8 mouse cellular contexts compared by ENCODE assay signal in genomic region chr8:8984159-8984828, GRCm38 (mm10).
DNase-seq lines count a peak whose midpoint lies in the region; ATAC-seq and TF ChIP-seq lines count a peak whose summit lies in the region.
"Had no signal": no experiment of that assay in that cellular context is flagged by ENCODE, and none has a peak within 500 bp of the region (broad histone marks: within the 10 kb centered on the region; RNA-seq: fewer than 3 reads in every experiment).

No protein-coding gene starts in this region.

- peaks cover 4% of the 10 kb centered on the region; the same call in 1 of the 2 replicates for H3K4me1 ChIP-seq in lung, postnatal 0 days (ENCODE audit: insufficient read depth, low read depth, low read length)
- H3K4me1 ChIP-seq in lung, adult 2 months (ENCODE audit: control insufficient read depth, insufficient read depth, low read length) = no peaks in the 10 kb centered on the region
- peaks cover 12% of the 10 kb centered on the region for H3K4me1 ChIP-seq in forebrain, embryonic 12.5 days
- peaks cover 12% of the 10 kb centered on the region for H3K4me1 ChIP-seq in hindbrain, embryonic 15.5 days (replicated peaks)
- peaks cover 12% of the 10 kb centered on the region for H3K4me1 ChIP-seq in stomach, embryonic 14.5 days (ENCODE audit: control insufficient read depth, insufficient read depth, low read length)

- 0 out of 2 replicates have a peak overlapping the region, but pooled peaks have one; percentile 22 for H3K4me2 ChIP-seq in lung, postnatal 0 days (replicated peaks; ENCODE audit: low read depth, low read length)
- peak overlapping the region; percentile 34 for H3K4me2 ChIP-seq in forebrain, embryonic 12.5 days
- peak overlapping the region; percentile 29 for H3K4me2 ChIP-seq in hindbrain, embryonic 15.5 days
- H3K4me2 ChIP-seq in stomach, embryonic 14.5 days (replicated peaks; ENCODE audit: low read depth, low read length) = no peak overlapping the region

- H3K9ac ChIP-seq in lung, postnatal 0 days (replicated peaks; ENCODE audit: low read depth) = no peak overlapping the region
- H3K9ac ChIP-seq in forebrain, embryonic 12.5 days = no peak overlapping the region
- no peak overlapping the region for H3K9ac ChIP-seq in hindbrain, embryonic 15.5 days
- no peak overlapping the region for H3K9ac ChIP-seq in stomach, embryonic 14.5 days (replicated peaks; ENCODE audit: low read depth, low read length)

- H3K27me3 ChIP-seq in lung, postnatal 0 days (replicated peaks; ENCODE audit: insufficient read depth, low read length) = no peaks in the 10 kb centered on the region
- 0 out of 2 replicates have a peak, but pooled peaks cover 8% of the 10 kb centered on the region for H3K27me3 ChIP-seq in forebrain, embryonic 12.5 days
- no peaks in the 10 kb centered on the region for H3K27me3 ChIP-seq in hindbrain, embryonic 15.5 days
- H3K27me3 ChIP-seq in stomach, embryonic 14.5 days (ENCODE audit: control insufficient read depth, insufficient read depth, low read length) = no peaks in the 10 kb centered on the region
- H3K27me3 ChIP-seq: Patski had no signal

- no peak for TF ChIP-seq EP300 in lung, postnatal 0 days (IDR thresholded peaks at IDR 0.05)

- no peaks in the 10 kb centered on the region for H3K36me3 ChIP-seq in lung, postnatal 0 days (ENCODE audit: insufficient read depth, low read length)
- H3K36me3 ChIP-seq in forebrain, embryonic 12.5 days (replicated peaks) = no peaks in the 10 kb centered on the region
- no peaks in the 10 kb centered on the region for H3K36me3 ChIP-seq in hindbrain, embryonic 15.5 days
- no peaks in the 10 kb centered on the region for H3K36me3 ChIP-seq in stomach, embryonic 14.5 days (ENCODE audit: control insufficient read depth, insufficient read depth, low read length)

- H3K9me3 ChIP-seq in lung, postnatal 0 days (ENCODE audit: low read length) = no peaks in the 10 kb centered on the region
- H3K9me3 ChIP-seq in forebrain, embryonic 12.5 days = no peaks in the 10 kb centered on the region
- H3K9me3 ChIP-seq in hindbrain, embryonic 15.5 days = no peaks in the 10 kb centered on the region
- peaks cover 4% of the 10 kb centered on the region; the same call in 1 of the 2 replicates for H3K9me3 ChIP-seq in stomach, embryonic 14.5 days (ENCODE audit: control insufficient read depth, low read depth, low read length)

- no peak overlapping the region for H3K4me3 ChIP-seq in lung, postnatal 0 days (ENCODE audit: low read depth, low read length)
- no peak overlapping the region for H3K4me3 ChIP-seq in lung, adult 2 months (replicated peaks; ENCODE audit: extremely low read depth, low read depth, low read length)
- no peak overlapping the region for H3K4me3 ChIP-seq in forebrain, embryonic 12.5 days (replicated peaks)
- no peak overlapping the region for H3K4me3 ChIP-seq in hindbrain, embryonic 15.5 days
- no peak overlapping the region for H3K4me3 ChIP-seq in stomach, embryonic 14.5 days (ENCODE audit: low read depth, low read length)

- no peak for TF ChIP-seq POLR2A in lung, adult 2 months (IDR thresholded peaks at IDR 0.05; ENCODE audit: borderline replicate concordance, extremely low read depth, low read depth, low read length)

- DNase-seq in lung, postnatal 0 days (ENCODE audit: low spot score) = no peak
- no peak for DNase-seq in lung, adult 2 months
- no peak for DNase-seq in frontal cortex, postnatal 25 days (ENCODE audit: low spot score in 2 of 2)
- no peak for DNase-seq in right cerebral cortex, postnatal 4 days

- 24% methylated on average over 13 of the region's 13 CpGs for WGBS in lung, postnatal 0 days
- WGBS in lung, adult 2 months = 33% methylated on average over 13 of the region's 13 CpGs
- 11% methylated on average over 13 of the region's 13 CpGs for WGBS in forebrain, embryonic 12.5 days
- 22% methylated on average over 13 of the region's 13 CpGs for WGBS in hindbrain, embryonic 15.5 days
- 21% methylated on average over 13 of the region's 13 CpGs for WGBS in stomach, embryonic 14.5 days

- TF ChIP-seq CTCF in lung, postnatal 0 days (IDR thresholded peaks at IDR 0.05) = no peak
- TF ChIP-seq CTCF in lung, adult 2 months (IDR thresholded peaks at IDR 0.05; ENCODE audit: insufficient read depth, low read length) = no peak

- no peak overlapping the region for H3K27ac ChIP-seq in lung, postnatal 0 days (ENCODE audit: low read length)
- no peak overlapping the region for H3K27ac ChIP-seq in forebrain, embryonic 12.5 days
- H3K27ac ChIP-seq in hindbrain, embryonic 15.5 days (replicated peaks) = no peak overlapping the region
- no peak overlapping the region for H3K27ac ChIP-seq in stomach, embryonic 14.5 days (ENCODE audit: low read length)

- ATAC-seq in lung, postnatal 0 days = no peak
- ATAC-seq in forebrain, embryonic 12.5 days (ENCODE audit: low FRiP score) = 0 out of 2 replicates have a peak, but pooled peaks have one; percentile 44
- peak; percentile 25; the same call in 1 of the 2 replicates for ATAC-seq in hindbrain, embryonic 15.5 days (ENCODE audit: low FRiP score, low read depth)
- 0 out of 2 replicates have a peak, but pooled peaks have one; percentile 33 for ATAC-seq in stomach, embryonic 14.5 days (ENCODE audit: insufficient number of reproducible peaks, insufficient read depth, low FRiP score, low read depth)
- ATAC-seq: Patski had no signal
